Mouse (Mus musculus) cerebellum, adult 11 months (tissue): Measurements from ENCODE around the gene Gm21663.
A peak's percentile ranks its signal among the peaks of the same experiment; 100 is the strongest.
"Not testable (repeated sequence)": the region's sequence is repeated elsewhere in the genome, so short reads cannot be mapped to it uniquely, and the experiment has no call there.

ENCODE experiments used
- DNase-seq: peaks from one replicate; pipeline ENCODE4 v3.0.0; 2022

Gm21663 gene

DNA sequence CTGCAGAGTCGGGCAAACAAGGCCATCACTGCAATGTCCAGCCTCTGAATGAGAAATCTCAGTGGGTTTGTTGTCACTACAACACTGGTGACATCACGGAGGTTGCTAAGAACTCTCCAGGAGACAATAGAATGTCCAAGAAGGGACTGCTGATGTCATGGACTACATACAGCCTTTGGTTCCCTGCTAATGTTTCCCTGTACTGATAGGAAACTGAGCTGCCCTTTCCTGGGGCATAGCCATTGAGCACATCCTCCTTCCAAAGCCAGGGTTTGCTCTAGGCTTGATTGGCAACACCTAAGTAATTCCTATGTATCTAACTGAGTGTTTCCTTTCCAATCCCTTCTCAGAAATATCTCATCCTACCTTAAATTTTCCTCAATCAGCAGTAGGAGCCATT lies at the start of gene Gm21663:
Gene Gm21663 (minus strand): TSS at position 101 of the 400 bp plus-strand sequence.
- DNase-seq: not testable (repeated sequence)

DNA sequence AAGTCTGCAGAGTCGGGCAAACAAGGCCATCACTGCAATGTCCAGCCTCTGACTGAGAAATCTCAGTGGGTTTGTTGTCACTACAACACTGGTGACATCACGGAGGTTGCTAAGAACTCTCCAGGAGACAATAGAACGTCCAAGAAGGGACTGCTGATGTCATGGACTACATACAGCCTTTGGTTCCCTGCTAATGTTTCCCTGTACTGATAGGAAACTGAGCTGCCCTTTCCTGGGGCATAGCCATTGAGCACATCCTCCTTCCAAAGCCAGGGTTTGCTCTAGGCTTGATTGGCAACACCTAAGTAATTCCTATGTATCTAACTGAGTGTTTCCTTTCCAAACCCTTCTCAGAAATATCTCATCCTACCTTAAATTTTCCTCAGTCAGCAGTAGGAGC lies 46.4 kb upstream of the Gm21663 start, which contains the start of gene Gm21698:
Gene Gm21698 (minus strand): TSS at position 101 of the 400 bp plus-strand sequence.
- not testable (repeated sequence) for DNase-seq

DNA sequence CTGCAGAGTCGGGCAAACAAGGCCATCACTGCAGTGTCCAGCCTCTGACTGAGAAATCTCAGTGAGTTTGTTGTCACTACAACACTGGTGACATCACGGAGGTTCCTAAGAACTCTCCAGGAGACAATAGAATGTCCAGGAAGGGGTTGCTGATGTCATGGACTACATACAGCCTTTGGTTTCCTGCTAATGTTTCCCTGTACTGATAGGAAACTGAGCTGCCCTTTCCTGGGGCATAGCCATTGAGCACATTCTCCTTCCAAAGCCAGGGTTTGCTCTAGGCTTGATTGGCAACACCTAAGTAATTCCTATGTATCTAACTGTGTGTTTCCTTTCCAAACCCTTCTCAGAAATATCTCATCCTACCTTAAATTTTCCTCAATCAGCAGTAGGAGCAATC lies 30.4 kb upstream of the Gm21663 start, which contains the start of gene Gm21680:
Gene Gm21680 (minus strand): TSS at position 101 of the 400 bp plus-strand sequence.
- DNase-seq: not testable (repeated sequence)

DNA sequence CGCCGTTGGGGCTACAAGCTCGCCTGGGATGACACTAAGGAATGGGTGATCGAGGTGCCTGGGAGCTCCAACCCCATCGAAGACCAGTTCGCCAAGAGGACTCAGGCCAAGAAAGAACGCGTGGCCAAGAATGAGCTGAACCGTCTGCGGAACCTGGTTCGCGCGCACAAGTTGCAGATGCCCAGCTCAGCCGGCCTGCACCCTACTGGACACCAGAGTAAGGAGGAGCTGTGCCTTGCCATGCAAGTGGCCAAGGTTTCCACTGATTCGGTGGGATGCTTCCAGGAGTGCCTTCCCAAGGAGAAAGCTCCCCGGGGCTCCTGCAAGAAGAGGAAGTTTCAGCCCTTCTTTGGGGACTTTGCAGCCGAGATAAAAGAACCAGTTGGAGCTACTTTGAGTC lies 14.9 kb upstream of the Gm21663 start:
- DNase-seq: not testable (repeated sequence)

DNA sequence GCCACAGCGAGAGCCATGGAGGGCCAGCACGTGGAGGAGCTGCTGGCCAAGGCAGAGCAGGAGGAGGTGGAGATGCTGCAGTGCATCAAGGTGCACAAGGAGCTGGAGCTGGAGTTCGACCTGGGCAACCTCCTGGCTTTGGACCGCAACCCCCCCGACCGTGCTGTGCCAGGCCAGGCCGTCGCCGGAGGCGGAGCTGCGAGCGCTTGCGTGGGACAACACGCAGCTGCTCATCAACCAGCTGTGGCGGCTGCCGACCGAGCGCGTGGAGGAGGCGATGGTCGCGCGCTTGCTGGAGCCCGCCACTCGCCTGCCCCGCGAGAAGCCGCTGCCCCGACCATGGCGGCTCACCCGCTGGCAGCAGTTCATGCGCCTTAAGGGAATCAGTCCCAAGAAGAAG lies 14.4 kb upstream of the Gm21663 start:
- DNase-seq: not testable (repeated sequence)

DNA sequence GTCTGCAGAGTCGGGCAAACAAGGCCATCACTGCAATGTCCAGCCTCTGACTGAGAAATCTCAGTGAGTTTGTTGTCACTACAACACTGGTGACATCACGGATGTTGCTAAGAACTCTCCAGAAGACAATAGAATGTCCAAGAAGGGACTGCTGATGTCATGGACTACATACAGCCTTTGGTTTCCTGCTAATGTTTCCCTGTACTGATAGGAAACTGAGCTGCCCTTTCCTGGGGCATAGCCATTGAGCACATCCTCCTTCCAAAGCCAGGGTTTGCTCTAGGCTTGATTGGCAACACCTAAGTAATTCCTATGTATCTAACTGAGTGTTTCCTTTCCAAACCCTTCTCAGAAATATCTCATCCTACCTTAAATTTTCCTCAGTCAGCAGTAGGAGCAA lies 12.1 kb upstream of the Gm21663 start, which contains the start of gene Gm21671:
Gene Gm21671 (minus strand): TSS at position 101 of the 400 bp plus-strand sequence.
- DNase-seq: not testable (repeated sequence)

DNA sequence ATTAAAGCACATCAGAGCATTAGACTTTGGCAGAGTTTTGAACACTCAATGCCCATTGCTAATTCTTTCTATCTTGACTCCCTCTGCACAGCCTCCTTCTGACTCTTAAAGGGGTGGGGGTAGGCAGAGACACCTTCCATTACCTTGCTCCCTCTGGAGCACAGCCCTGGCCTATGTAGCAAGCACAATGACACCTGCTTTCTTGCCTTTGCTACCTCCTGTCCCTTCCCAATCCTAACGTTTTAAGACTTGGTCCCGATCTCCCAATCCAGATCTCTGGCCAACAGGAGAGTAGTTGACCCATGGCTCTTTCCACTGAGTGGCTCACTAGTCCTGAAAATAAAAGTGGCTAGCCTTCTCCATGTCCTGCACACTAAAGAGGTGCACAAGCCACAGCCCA lies 3.2 kb upstream of the Gm21663 start:
- DNase-seq: not testable (repeated sequence)

DNA sequence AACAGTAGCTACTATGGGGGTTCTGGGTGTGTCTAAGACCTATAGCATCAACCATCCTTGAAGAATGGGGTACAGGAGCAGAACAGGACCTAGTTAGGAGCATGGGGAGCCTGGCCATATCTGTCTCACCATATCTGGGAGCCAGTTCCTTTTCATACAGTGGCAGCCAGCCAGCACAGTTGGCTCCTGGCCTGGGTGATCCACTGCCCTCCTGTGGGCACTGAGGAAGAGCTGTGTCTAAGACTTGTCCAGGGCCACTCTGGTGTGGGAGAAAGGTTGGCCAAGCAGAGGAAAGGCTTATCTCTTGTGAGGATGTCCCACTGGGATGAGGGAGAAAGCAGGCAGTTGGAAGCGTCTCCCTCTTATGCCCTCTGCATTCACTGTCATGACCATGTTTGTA lies 50.9 kb downstream of the Gm21663 start:
- DNase-seq: peak; percentile 88

DNA sequence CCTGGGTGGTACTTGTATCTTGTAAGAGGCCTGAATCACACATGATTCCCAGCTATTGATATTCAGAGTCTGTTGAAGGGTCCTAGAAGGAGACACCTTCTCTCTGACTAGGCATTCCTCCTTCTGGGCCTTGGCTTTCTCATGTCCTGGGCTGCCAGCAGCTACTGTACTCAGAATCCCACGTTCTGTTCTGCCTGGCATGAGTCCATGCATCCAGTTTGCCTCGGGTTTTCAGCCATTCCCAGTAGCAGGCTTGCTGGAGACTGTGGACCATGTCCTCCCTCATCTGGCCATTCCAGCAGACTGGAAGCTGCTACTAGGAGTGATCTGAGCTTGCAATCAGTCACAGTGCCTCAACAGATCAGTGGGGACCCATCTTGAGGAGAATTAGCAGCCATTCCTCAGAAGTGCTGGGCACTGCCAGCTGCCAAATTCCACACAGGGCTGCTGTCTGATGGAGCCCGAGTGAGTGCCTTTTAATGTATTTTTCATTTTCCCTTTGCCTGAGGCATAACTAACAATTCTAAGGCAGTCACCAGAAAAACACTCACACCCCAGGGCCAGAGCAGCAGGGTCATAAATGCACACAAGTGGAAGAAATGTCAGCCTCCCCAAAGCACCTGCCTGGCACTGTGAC lies 52.3 kb downstream of the Gm21663 start:
- DNase-seq: no peak

DNA sequence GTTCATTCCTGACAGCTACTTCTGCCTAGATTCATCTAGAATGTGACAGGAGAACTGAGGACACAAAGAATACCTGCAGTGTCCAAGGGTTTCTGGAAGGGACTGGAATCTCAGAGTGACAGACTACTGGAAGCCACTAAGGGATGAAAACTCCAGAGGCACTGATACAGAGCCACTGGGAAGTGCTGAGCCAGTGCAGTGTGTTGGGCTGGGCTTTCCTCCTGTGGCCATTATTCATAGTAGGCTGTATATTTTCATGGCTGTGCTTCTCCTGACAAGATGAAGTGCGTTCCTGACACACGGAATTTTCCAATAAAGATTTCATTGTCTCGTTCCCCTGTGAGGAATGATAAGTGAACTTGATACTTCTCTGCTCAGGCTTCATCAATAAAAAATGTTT lies 55.5 kb downstream of the Gm21663 start:
- DNase-seq: no peak
